Mouse (Mus musculus) c-Kit-positive CD71-positive TER-119-negative erythroid progenitor cells, embryonic 14.5 days (primary cell): ENCODE measurements around the gene Foxp1.

ENCODE experiments used
- DNase-seq: peaks from one replicate; pipeline ENCODE4 v3.0.0-alpha.2; 2013; ENCODE audit warnings: low read depth

Foxp1 gene

GRCm38 (mm10) chr6:99260941-99261736 lies 261.4 kb downstream of the Foxp1 start:
- DNase-seq: no peak

GRCm38 (mm10) chr6:99258346-99258745 lies 264.2 kb downstream of the Foxp1 start:
- no peak for DNase-seq

GRCm38 (mm10) chr6:99257676-99258075 lies 264.8 kb downstream of the Foxp1 start:
- no peak for DNase-seq

- no peak for DNase-seq
Measured at GRCm38 (mm10) chr6:99253331-99253730, 269.2 kb downstream of the Foxp1 start.

- no peak for DNase-seq
Measured at GRCm38 (mm10) chr6:99252816-99253215, 269.7 kb downstream of the Foxp1 start.

- DNase-seq: no peak
Measured at GRCm38 (mm10) chr6:99251924-99252323, 270.6 kb downstream of the Foxp1 start.

- DNase-seq: no peak
Measured at GRCm38 (mm10) chr6:99251222-99251621, 271.3 kb downstream of the Foxp1 start.

GRCm38 (mm10) chr6:99249496-99250030 lies 273.0 kb downstream of the Foxp1 start:
- no peak for DNase-seq

GRCm38 (mm10) chr6:99248396-99248795 lies 274.1 kb downstream of the Foxp1 start:
- no peak for DNase-seq

GRCm38 (mm10) chr6:99241625-99242395 lies 280.7 kb downstream of the Foxp1 start:
- DNase-seq: no peak

GRCm38 (mm10) chr6:99240764-99241163 lies 281.8 kb downstream of the Foxp1 start:
- no peak for DNase-seq

- no peak for DNase-seq
Measured at GRCm38 (mm10) chr6:99235588-99235987, 286.9 kb downstream of the Foxp1 start.

GRCm38 (mm10) chr6:99233411-99233810 lies 289.1 kb downstream of the Foxp1 start:
- DNase-seq: no peak

- DNase-seq: no peak
Measured at GRCm38 (mm10) chr6:99228336-99228870, 294.1 kb downstream of the Foxp1 start.

- DNase-seq: no peak
Measured at GRCm38 (mm10) chr6:99221147-99221546, 301.4 kb downstream of the Foxp1 start.

- no peak for DNase-seq
Measured at GRCm38 (mm10) chr6:99220472-99220871, 302.0 kb downstream of the Foxp1 start.

- no peak for DNase-seq
Measured at GRCm38 (mm10) chr6:99217846-99218245, 304.7 kb downstream of the Foxp1 start.

GRCm38 (mm10) chr6:99217155-99217554 lies 305.4 kb downstream of the Foxp1 start:
- DNase-seq: no peak

GRCm38 (mm10) chr6:99212461-99212860 lies 310.1 kb downstream of the Foxp1 start:
- DNase-seq: no peak

- DNase-seq: no peak
Measured at GRCm38 (mm10) chr6:99211663-99212333, 310.7 kb downstream of the Foxp1 start.

- no peak for DNase-seq
Measured at GRCm38 (mm10) chr6:99210161-99210560, 312.4 kb downstream of the Foxp1 start.

GRCm38 (mm10) chr6:99207226-99207885 lies 315.2 kb downstream of the Foxp1 start:
- no peak for DNase-seq
